Mouse (Mus musculus) activated CD4-positive, CD25-positive, alpha-beta regulatory T cell, adult 4 months (primary cell): Measurements from ENCODE around the gene Pfkm. TPM values are rescaled to one million over a fixed set of nuclear protein-coding genes. Genes with fewer than 3 reads are reported as not detected.

Source experiments
- ATAC-seq: one replicate; pipeline ENCODE4 v1.8.0; 2017
- polyA plus RNA-seq, 2 experiments: library from polyadenylated mRNA; unstranded; fragments of 100-300 nt; shearing (Covaris generic); gene quantifications; one replicate each; pipeline ENCODE4 v1.2.1; 2017

The Pfkm gene
- polyA plus RNA-seq, 2 experiments from 2014 or later = 5.0 to 6.8 TPM

DNA sequence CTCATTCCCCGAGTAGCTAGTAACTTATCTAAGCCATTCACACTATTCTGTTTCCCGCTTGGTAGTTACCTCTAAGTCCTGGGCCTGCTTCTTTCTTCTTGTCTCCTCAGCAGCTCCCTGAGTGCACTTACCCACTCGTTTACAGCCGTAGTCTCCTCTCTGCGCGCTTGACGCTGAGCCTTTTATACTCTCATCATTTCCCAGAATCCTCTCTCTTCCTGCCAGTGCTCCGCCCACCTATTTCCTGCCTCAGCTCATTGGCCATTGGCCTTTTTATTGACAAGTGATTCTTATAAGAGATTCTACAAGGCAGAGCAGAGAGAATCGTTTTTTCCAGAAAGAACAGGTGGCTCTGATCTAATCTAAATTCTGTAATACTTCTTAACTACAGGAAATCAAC is 6.1 kb downstream of the Pfkm start:
- no peak for ATAC-seq

DNA sequence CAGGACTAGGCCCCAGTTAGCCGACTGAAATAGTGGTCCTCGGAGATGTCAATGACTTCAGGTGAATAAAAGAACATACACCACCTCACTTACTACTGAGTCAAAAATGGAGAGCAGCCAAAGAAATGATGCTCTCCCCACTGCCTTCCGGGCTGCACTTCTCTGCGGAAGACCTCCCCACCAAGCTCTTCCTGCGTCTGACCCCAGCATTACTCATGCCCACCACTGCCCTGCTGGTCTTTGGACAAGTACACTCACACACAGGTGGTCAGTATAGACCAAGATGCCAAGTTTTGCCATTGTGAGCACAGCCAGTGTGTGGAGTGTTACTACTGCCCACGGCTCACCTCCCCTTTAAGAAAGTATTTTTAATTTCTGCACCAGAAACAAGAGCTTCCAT is 10.0 kb downstream of the Pfkm start:
- no peak for ATAC-seq

- no peak for ATAC-seq
Measured at GRCm38 (mm10) chr15:98106506-98106905, 14.1 kb downstream of the Pfkm start.

- no peak for ATAC-seq
Measured at GRCm38 (mm10) chr15:98107230-98107629, 14.8 kb downstream of the Pfkm start.

DNA sequence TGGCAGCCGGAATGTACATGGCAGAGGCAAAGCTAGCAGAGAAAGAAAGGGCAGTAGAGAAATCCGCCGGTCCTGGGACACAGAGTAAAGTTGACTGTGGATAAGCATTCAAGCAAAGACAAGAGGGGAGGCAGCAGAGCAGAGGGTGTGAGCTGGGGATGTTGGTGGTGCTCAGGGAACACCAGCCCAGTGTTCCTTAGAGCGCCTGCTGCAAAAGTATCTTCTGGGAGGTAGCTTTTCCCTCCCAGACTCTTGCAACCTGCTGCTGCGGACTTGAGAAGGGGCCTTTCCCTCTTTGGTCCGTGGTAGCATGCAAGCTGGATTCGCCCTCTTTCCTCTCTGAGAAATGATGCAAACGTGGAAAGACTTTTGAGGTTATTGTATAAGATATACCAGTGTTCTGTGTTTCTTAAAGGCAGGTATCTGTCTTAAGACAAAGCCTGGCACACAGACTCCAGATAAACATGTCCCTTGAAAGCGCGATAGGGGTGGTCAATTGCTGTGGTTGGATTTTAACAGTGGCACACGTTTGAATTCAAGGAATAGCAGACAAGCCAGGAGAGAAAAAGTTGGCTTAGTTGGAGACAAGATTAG is 15.4 kb downstream of the Pfkm start:
- no peak for ATAC-seq

DNA sequence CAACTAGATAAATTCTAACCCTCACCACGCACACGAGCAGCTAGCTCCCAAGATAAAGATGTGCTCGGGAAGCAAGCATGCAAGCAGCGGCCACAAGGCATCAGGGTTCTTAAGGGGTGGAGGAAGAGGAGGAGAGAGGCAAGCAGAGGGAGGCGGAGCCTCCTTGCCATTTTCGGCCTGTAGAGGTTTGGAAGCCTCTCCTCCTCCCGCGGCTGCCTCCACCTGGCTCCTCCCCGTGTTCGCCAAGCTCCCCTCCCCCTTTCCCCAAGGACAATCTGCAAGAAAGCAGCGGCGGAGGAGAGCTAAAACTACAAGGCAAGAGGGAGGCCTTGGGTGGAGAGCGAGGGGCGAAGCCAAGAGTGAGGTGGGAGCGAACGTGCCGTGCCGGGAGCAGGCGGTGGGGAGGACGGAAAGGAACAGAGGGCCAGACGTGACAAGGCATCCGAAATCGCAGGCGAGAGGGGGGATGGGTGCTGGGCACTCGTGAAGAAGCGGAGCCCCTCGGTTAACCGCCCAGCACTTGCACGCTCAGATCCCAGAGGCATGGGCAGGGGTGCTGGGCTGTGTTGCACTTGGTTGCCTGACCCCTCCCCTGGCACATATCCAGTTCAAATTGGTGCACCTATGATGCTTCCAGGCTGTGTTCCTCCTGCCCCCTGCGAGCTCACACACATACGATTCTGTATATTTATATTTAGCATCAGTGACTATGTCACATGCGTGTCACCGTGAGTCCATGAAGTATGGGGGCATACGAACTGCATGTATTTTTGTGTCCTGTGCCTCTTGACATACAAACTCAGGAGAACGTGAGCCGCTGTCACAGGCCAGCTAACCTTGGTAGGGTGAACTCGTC is 16.1 kb downstream of the Pfkm start:
- ATAC-seq = peak; percentile 97

DNA sequence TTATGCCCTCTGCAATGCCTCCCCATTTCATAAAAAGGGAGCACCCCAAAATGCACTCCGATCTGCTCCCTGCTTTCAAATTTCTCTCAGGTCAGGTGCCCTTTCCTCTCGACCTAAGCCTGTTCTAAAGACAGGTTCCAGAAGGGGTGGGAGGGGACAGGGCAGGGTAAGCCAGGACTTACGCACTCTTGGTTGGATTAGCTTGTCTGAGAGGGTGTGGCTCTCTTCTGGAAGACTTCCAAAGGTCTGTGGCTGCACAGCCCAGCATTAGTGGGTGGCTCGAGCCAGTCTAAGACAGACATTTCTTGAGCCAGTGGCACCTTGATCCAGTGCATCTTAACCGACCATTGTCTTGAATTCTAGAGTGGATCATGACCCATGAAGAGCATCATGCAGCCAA is 19.4 kb downstream of the Pfkm start:
- ATAC-seq = no peak

- ATAC-seq = no peak
Measured at GRCm38 (mm10) chr15:98114098-98114851, 21.9 kb downstream of the Pfkm start.

DNA sequence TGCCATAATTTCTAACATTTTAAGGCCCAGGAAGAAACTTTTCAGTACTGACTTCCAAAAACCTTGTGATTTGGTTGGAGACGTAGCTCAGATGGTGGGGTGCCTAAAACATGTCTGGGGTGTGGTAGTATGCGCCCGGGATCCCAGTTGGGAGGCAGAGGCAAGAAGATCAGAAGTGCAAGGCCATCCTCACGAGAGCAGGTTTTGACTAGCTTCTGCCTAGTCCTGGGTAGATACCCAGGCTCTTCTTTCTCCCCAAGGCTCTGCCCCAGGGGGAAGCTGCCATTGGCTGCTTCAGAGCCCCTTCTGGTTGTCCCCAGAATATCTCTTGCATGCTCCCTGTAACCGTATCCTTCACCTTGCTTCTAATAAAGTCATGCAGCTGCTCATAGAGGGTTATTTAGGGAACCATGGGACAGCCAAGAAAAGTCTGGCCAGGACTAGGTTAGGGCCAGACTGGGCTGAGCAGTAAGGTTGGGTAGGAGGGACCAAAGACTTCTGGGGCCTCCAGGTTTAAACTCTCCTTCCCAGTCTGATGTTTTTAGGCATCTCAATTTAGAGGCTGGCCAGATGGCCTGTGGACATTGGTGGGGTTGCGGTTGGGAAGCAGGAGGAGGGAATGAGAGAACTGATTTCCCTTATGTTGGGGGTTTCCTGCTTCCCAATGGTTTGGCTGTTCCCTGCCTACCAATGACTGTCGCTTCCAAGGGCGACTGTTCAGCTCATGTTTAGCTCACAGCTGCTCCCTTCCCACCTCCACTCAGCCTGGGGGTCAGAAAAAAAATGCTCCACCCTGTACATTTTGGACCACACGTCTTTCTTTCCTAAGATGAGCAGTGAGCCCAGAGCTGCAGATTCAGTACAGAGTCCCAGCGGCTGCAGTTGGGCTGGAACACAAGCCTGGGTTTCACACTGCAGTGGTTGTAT is 22.7 kb downstream of the Pfkm start:
- no peak for ATAC-seq

- no peak for ATAC-seq
Measured at GRCm38 (mm10) chr15:98115779-98116163, 23.4 kb downstream of the Pfkm start.

GRCm38 (mm10) chr15:98116287-98116686 is 23.9 kb downstream of the Pfkm start:
- no peak for ATAC-seq

- no peak for ATAC-seq
Measured at GRCm38 (mm10) chr15:98119363-98119762, 27.0 kb downstream of the Pfkm start.

DNA sequence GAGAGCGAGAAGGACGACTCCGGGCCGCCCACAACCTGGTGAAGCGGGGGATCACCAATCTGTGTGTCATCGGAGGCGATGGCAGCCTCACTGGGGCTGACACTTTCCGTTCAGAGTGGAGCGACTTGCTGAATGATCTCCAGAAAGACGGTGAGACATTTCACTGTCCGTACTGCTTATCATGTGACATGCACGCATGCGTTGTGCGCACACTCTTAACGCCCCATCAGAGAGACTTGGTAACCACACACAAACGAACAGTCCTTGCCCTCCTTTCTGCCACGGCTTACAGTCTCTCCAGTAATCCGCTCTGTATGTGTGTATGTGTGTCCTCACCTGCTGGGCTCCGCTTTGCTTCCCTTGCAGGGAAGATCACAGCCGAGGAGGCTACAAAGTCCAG is 28.4 kb downstream of the Pfkm start:
- ATAC-seq = no peak

GRCm38 (mm10) chr15:98131001-98131400 is 38.6 kb downstream of the Pfkm start:
- no peak for ATAC-seq

DNA sequence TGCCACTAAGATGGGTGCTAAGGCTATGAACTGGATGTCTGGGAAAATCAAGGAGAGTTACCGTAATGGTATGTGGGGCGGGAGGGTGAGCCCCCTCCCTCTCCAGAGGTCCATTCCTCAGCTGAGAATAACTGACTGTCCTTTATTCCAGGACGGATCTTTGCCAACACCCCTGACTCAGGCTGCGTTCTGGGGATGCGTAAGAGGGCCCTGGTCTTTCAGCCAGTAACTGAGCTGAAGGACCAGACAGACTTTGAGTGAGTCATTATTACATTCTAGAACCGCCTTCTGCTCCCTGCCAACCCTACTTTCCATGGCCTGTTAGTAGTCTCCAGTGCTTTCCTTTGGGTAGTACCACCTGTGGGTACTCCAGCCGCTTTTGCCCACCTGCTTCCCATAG is 39.1 kb downstream of the Pfkm start:
- no peak for ATAC-seq

DNA sequence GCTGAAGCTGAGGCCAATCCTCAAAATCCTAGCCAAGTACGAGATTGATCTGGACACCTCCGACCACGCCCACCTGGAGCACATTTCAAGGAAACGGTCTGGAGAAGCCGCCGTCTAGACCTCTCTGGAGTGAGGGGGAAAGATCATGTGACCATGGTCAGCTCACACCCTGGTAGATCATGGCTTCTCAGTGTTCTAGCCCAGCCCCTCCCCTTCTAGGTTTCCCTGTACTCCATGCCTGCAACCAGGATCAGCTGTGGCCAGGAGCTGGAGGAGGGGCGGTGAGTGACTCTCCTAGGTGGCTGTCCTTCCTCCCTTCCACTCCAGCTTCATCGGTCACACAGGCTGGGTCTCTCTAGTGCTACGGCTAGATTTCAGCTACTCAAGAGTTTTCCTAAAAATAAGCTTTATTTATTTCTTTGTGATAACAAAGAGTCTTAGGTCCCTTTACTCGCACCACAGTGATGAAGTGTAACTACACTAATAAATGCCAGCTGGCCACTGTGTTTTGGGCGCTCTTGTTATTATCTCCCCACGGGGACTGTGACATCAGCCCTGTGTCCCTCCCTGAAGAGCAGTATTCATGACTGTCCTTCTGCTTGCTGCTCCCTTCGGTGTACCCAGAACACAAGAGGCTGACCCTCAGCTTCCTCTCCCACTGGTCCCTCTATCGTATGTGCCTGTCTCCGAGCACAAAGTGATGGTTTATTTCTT is 39.7 kb downstream of the Pfkm start:
- no peak for ATAC-seq

DNA sequence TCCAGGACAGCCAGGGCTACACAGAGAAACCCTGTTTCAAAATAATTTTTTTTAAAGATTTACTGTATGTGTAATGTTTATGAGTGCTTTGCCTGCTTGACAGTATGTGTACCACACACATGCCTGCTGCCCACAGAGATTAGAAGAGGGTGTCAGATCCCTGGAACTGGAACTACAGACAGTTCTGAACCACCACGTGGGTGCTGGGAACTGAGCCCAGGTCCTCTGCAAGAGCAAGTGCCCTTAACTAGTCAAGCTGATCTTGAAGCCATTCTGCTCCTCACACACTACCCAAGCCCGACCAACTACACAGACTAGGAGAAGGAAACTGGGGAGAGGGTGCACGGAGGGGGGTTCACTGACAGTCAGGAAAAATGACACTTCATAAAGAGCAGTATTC is 41.1 kb downstream of the Pfkm start:
- ATAC-seq = no peak

- ATAC-seq = no peak
Measured at GRCm38 (mm10) chr15:98134034-98134433, 41.6 kb downstream of the Pfkm start.

GRCm38 (mm10) chr15:98134666-98135065 is 42.3 kb downstream of the Pfkm start:
- no peak for ATAC-seq

DNA sequence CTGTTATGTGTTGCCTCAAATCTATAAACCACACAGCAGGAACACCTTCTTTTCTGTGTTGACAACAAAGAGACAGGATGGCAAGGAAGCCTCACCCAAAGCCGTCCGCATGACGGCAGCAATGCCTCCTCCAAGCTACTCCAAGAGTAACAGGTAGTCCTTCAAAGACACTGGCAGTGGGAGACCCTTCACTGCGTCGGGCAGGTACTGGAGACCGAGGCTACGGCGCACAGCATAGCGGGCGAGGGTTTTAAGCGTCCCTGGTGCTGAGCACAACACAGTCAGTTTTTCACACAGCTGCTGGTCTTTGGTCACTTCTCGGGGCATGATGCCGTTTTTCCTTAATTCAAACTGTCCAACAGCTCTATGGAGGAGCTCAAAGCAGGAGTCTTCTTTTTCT is 43.3 kb downstream of the Pfkm start:
- no peak for ATAC-seq

GRCm38 (mm10) chr15:98136871-98137270 is 44.5 kb downstream of the Pfkm start:
- no peak for ATAC-seq

DNA sequence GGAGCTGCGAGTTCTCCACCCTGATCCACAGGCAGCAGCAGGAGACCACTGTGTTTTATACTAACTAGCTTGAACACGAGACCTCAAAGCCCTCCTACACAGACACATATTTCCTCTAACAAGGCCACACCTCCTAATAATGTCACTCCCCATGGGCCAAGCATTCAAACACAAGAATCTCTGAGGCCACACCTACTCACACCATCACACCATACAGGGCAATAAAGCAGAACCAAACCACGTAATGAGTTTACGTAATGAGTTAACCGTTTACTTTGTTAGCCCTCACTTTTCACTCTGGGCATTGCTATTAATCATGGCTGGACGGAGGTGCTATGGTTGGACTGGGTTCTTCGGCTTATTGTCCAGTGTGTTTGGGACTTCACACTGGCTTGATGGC is 47.4 kb downstream of the Pfkm start:
- no peak for ATAC-seq
